ENCODE assay signal across 8 mouse cellular contexts in the genomic region with DNA sequence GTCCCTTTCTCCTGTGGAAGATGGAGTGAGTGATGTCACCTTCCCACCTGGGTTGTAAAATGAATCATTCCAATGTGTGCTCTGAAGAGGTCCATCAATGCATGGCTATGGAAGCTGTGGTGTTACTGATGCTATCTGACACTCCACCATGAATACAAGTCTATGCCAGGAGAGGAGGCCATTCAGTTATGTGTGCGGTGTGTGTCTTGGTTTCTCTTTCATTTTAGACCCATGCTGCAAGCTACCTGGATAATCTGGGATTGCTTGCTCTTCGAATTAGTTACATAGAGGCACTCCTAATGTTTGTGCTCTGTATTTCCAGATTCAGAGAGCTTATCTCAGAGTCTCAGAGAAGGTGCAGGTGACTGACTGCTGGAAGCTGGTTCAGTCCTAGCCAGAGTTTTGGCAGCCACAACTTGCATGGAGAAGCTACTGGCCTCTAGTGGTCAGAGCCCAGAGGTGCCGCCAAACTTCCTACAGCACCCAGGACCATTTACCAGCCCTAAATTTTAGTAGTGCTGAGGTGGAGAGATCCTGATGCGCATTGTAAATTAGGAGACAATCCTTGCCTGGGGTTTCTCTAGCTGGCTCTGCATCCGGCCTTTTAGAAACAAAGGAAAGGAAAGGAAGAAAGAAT.
DNase-seq lines count a peak whose midpoint lies in the region; ATAC-seq and TF ChIP-seq lines count a peak whose summit lies in the region.

No protein-coding gene starts in this region.

- no peaks in the 10 kb centered on the region for H3K4me1 ChIP-seq in hindbrain, embryonic 11.5 days (replicated peaks; ENCODE audit: control insufficient read depth, insufficient read depth, low read length)
- H3K4me1 ChIP-seq in hindbrain, embryonic 16.5 days (ENCODE audit: control insufficient read depth, insufficient read depth, low read depth, low read length), result no peaks in the 10 kb centered on the region
- H3K4me1 ChIP-seq in bone marrow, adult 2 months (ENCODE audit: control insufficient read depth, insufficient read depth, low read length), result no peaks in the 10 kb centered on the region
- H3K4me1 ChIP-seq in forebrain, embryonic 13.5 days, result 0 out of 2 replicates have a peak, but pooled peaks cover 6% of the 10 kb centered on the region
- no peaks in the 10 kb centered on the region for H3K4me1 ChIP-seq in midbrain, embryonic 14.5 days (ENCODE audit: control insufficient read depth, insufficient read depth, low read length)

- TF ChIP-seq POLR2A in bone marrow, adult 2 months (IDR thresholded peaks at IDR 0.05; ENCODE audit: borderline replicate concordance, control insufficient read depth, low read depth, low read length), result no peak

- 0 out of 2 replicates have a peak, but pooled peaks have one; percentile 27 for ATAC-seq in hindbrain, embryonic 11.5 days (ENCODE audit: low FRiP score)
- no peak for ATAC-seq in hindbrain, embryonic 16.5 days
- peak; percentile 65 for ATAC-seq in forebrain, embryonic 13.5 days
- peak; percentile 83 for ATAC-seq in inflammation-experienced regulatory T-cells, adult 6 months
- ATAC-seq in midbrain, embryonic 14.5 days (ENCODE audit: low FRiP score, low TSS enrichment), result no peak; the same call in 1 of the 2 replicates

- H3K4me3 ChIP-seq in hindbrain, embryonic 11.5 days (ENCODE audit: low read depth, low read length), result no peak overlapping the region
- H3K4me3 ChIP-seq in hindbrain, embryonic 16.5 days (ENCODE audit: low read length), result no peak overlapping the region
- H3K4me3 ChIP-seq in bone marrow, adult 2 months (replicated peaks; ENCODE audit: control insufficient read depth, low read depth, low read length), result no peak overlapping the region
- H3K4me3 ChIP-seq in forebrain, embryonic 13.5 days, result no peak overlapping the region
- no peak overlapping the region for H3K4me3 ChIP-seq in midbrain, embryonic 14.5 days (replicated peaks; ENCODE audit: low read depth, low read length)

- H3K27me3 ChIP-seq in hindbrain, embryonic 11.5 days (ENCODE audit: control insufficient read depth, insufficient read depth, low read length), result no peaks in the 10 kb centered on the region
- H3K27me3 ChIP-seq in hindbrain, embryonic 16.5 days (replicated peaks; ENCODE audit: control insufficient read depth, insufficient read depth, low read length), result no peaks in the 10 kb centered on the region
- H3K27me3 ChIP-seq in forebrain, embryonic 13.5 days, result no peaks in the 10 kb centered on the region
- H3K27me3 ChIP-seq in midbrain, embryonic 14.5 days (ENCODE audit: control insufficient read depth, insufficient read depth, low read length), result no peaks in the 10 kb centered on the region

- H3K9me3 ChIP-seq in hindbrain, embryonic 11.5 days (ENCODE audit: control insufficient read depth, low read length), result no peaks in the 10 kb centered on the region
- no peaks in the 10 kb centered on the region for H3K9me3 ChIP-seq in hindbrain, embryonic 16.5 days (ENCODE audit: control insufficient read depth, low read length)
- H3K9me3 ChIP-seq in forebrain, embryonic 13.5 days (replicated peaks), result no peaks in the 10 kb centered on the region
- H3K9me3 ChIP-seq in midbrain, embryonic 14.5 days (ENCODE audit: control insufficient read depth, low read length), result no peaks in the 10 kb centered on the region

- no peak overlapping the region for H3K27ac ChIP-seq in hindbrain, embryonic 11.5 days (ENCODE audit: low read depth, low read length)
- no peak overlapping the region for H3K27ac ChIP-seq in hindbrain, embryonic 16.5 days (ENCODE audit: low read depth, low read length)
- no peak overlapping the region for H3K27ac ChIP-seq in bone marrow, adult 2 months (ENCODE audit: control insufficient read depth, insufficient read depth, low read depth, low read length, poor library complexity)
- no peak overlapping the region for H3K27ac ChIP-seq in forebrain, embryonic 13.5 days
- H3K27ac ChIP-seq in midbrain, embryonic 14.5 days (replicated peaks; ENCODE audit: low read depth, low read length), result no peak overlapping the region

- H3K9ac ChIP-seq in hindbrain, embryonic 11.5 days (ENCODE audit: low read depth, low read length), result no peak overlapping the region
- no peak overlapping the region for H3K9ac ChIP-seq in hindbrain, embryonic 16.5 days (ENCODE audit: low read depth, low read length)
- H3K9ac ChIP-seq in forebrain, embryonic 13.5 days, result no peak overlapping the region
- no peak overlapping the region for H3K9ac ChIP-seq in midbrain, embryonic 14.5 days (replicated peaks; ENCODE audit: low read length)

- no peaks in the 10 kb centered on the region for H3K36me3 ChIP-seq in hindbrain, embryonic 11.5 days (ENCODE audit: control insufficient read depth, insufficient read depth, low read length)
- H3K36me3 ChIP-seq in hindbrain, embryonic 16.5 days (ENCODE audit: control insufficient read depth, insufficient read depth, low read length), result no peaks in the 10 kb centered on the region
- no peaks in the 10 kb centered on the region for H3K36me3 ChIP-seq in forebrain, embryonic 13.5 days (ENCODE audit: poor library complexity, severe bottlenecking)
- H3K36me3 ChIP-seq in midbrain, embryonic 14.5 days (ENCODE audit: control insufficient read depth, insufficient read depth, low read length), result no peaks in the 10 kb centered on the region

- WGBS in hindbrain, embryonic 11.5 days, result 40% methylated on average over 5 of the region's 5 CpGs
- 37% methylated on average over 5 of the region's 5 CpGs for WGBS in hindbrain, embryonic 16.5 days
- WGBS in bone marrow, adult 2 months, result 34% methylated on average over 5 of the region's 5 CpGs
- 38% methylated on average over 5 of the region's 5 CpGs for WGBS in forebrain, embryonic 13.5 days
- WGBS in midbrain, embryonic 14.5 days, result 31% methylated on average over 5 of the region's 5 CpGs

- H3K4me2 ChIP-seq in hindbrain, embryonic 11.5 days (replicated peaks; ENCODE audit: low read depth, low read length), result no peak overlapping the region
- H3K4me2 ChIP-seq in hindbrain, embryonic 16.5 days (ENCODE audit: low read length), result no peak overlapping the region
- no peak overlapping the region for H3K4me2 ChIP-seq in forebrain, embryonic 13.5 days
- no peak overlapping the region for H3K4me2 ChIP-seq in midbrain, embryonic 14.5 days (ENCODE audit: low read length)

- peak; percentile 60 for DNase-seq in hindbrain, embryonic 11.5 days (ENCODE audit: low spot score)
- DNase-seq in left cerebral cortex, adult 9 months (ENCODE audit: low spot score in 2 of 2), result peak; percentile 10 to 75
- peak; percentile 76 for DNase-seq in midbrain, embryonic 14.5 days
- peak; percentile 40 for DNase-seq in telencephalon, adult 2 months (ENCODE audit: low read depth, low spot score)

- TF ChIP-seq CTCF in bone marrow, adult 2 months (IDR thresholded peaks at IDR 0.05; ENCODE audit: control insufficient read depth, insufficient read depth, low read length), result peak; percentile 78

Comparison
In these comparisons a context has a peak if more than half of its experiments do, and no peak if none do; other contexts are left out.
1. ATAC-seq: peak in hindbrain, embryonic 11.5 days (single experiment), forebrain, embryonic 13.5 days (single experiment) and inflammation-experienced regulatory T-cells, adult 6 months (single experiment); none in hindbrain, embryonic 16.5 days (single experiment) and midbrain, embryonic 14.5 days (single experiment).
2. Peak in every context shown above with its lines, with median percentiles within 50 percentile points of each other: DNase-seq.